Mouse (Mus musculus): Measurements from ENCODE around the gene Spaar. TPM values are rescaled to one million over a fixed set of nuclear protein-coding genes. Genes with fewer than 3 reads are reported as not detected.

Spaar gene
- polyA plus RNA-seq, 1 experiment: not detected

GRCm38 (mm10) chr4:43722191-43722590 lies 7.6 kb upstream of the Spaar start:
- no peak for TF ChIP-seq GATA1 (IDR thresholded peaks at IDR 0.05; ENCODE audit: low read length)

- TF ChIP-seq GATA1 (IDR thresholded peaks at IDR 0.05; ENCODE audit: low read length): no peak
Measured at GRCm38 (mm10) chr4:43724764-43725163, 5.1 kb upstream of the Spaar start.

- TF ChIP-seq GATA1 (IDR thresholded peaks at IDR 0.05; ENCODE audit: low read length): no peak
Measured at GRCm38 (mm10) chr4:43726228-43726993, 3.4 kb upstream of the Spaar start.

- TF ChIP-seq GATA1 (IDR thresholded peaks at IDR 0.05; ENCODE audit: low read length): no peak
Measured at GRCm38 (mm10) chr4:43726995-43727394, 2.8 kb upstream of the Spaar start, which contains the start of gene Hrct1. Hrct1 (plus strand) TSS chr4:43727188.

- TF ChIP-seq GATA1 (IDR thresholded peaks at IDR 0.05; ENCODE audit: low read length): no peak
Measured at GRCm38 (mm10) chr4:43727718-43728575, 1.9 kb upstream of the Spaar start.

GRCm38 (mm10) chr4:43728576-43728954 lies 1.3 kb upstream of the Spaar start:
- no peak for TF ChIP-seq GATA1 (IDR thresholded peaks at IDR 0.05; ENCODE audit: low read length)

- no peak for TF ChIP-seq GATA1 (IDR thresholded peaks at IDR 0.05; ENCODE audit: low read length)
Measured at GRCm38 (mm10) chr4:43729126-43729525, 708 bp upstream of the Spaar start.

GRCm38 (mm10) chr4:43730750-43731297 lies 990 bp downstream of the Spaar start:
- TF ChIP-seq GATA1 (IDR thresholded peaks at IDR 0.05; ENCODE audit: low read length): no peak

- TF ChIP-seq GATA1 (IDR thresholded peaks at IDR 0.05; ENCODE audit: low read length): no peak
Measured at GRCm38 (mm10) chr4:43732171-43732570, 2.3 kb downstream of the Spaar start.

- no peak for TF ChIP-seq GATA1 (IDR thresholded peaks at IDR 0.05; ENCODE audit: low read length)
Measured at GRCm38 (mm10) chr4:43733186-43733585, 3.4 kb downstream of the Spaar start.

- TF ChIP-seq GATA1 (IDR thresholded peaks at IDR 0.05; ENCODE audit: low read length): no peak
Measured at GRCm38 (mm10) chr4:43737144-43737543, 7.3 kb downstream of the Spaar start.

GRCm38 (mm10) chr4:43738989-43739674 lies 9.3 kb downstream of the Spaar start:
- no peak for TF ChIP-seq GATA1 (IDR thresholded peaks at IDR 0.05; ENCODE audit: low read length)

- TF ChIP-seq GATA1 (IDR thresholded peaks at IDR 0.05; ENCODE audit: low read length): no peak
Measured at GRCm38 (mm10) chr4:43741526-43741925, 11.7 kb downstream of the Spaar start.

GRCm38 (mm10) chr4:43742637-43743036 lies 12.8 kb downstream of the Spaar start:
- no peak for TF ChIP-seq GATA1 (IDR thresholded peaks at IDR 0.05; ENCODE audit: low read length)

- no peak for TF ChIP-seq GATA1 (IDR thresholded peaks at IDR 0.05; ENCODE audit: low read length)
Measured at GRCm38 (mm10) chr4:43743099-43743498, 13.3 kb downstream of the Spaar start.

- TF ChIP-seq GATA1 (IDR thresholded peaks at IDR 0.05; ENCODE audit: low read length): no peak
Measured at GRCm38 (mm10) chr4:43745187-43745586, 15.4 kb downstream of the Spaar start.

All from G1E-ER4 (cell line).